14 mouse cellular contexts compared by ENCODE assay signal in genomic region chr2:167265806-167266205, GRCm38 (mm10). TPM values are rescaled to one million over a fixed set of nuclear protein-coding genes. Genes with fewer than 3 reads are reported as not detected.
DNase-seq lines count a peak whose midpoint lies in the region; ATAC-seq and TF ChIP-seq lines count a peak whose summit lies in the region.
"Had no signal": no experiment of that assay in that cellular context is flagged by ENCODE, and none has a peak within 500 bp of the region (broad histone marks: within the 10 kb centered on the region; RNA-seq: fewer than 3 reads in every experiment).

No protein-coding gene starts in this region.

- no peaks in the 10 kb centered on the region for H3K27me3 ChIP-seq in kidney, embryonic 15.5 days
- no peaks in the 10 kb centered on the region for H3K27me3 ChIP-seq in C2C12 (ENCODE audit: control insufficient read depth, insufficient read depth, insufficient read length)
- no peaks in the 10 kb centered on the region for H3K27me3 ChIP-seq in intestine, embryonic 16.5 days (replicated peaks; ENCODE audit: control insufficient read depth, insufficient read depth, low read length)
- H3K27me3 ChIP-seq: embryonic facial prominence, embryonic 12.5 days; forebrain, embryonic 15.5 days; heart, embryonic 13.5 days; limb, embryonic 15.5 days had no signal

- no peak overlapping the region for H3K9ac ChIP-seq in kidney, embryonic 15.5 days
- no peak overlapping the region for H3K9ac ChIP-seq in ES-E14 (ENCODE audit: insufficient read depth, low read depth, low read length, poor library complexity, severe bottlenecking)
- H3K9ac ChIP-seq in intestine, embryonic 16.5 days (ENCODE audit: low read depth, low read length) = no peak overlapping the region
- H3K9ac ChIP-seq: embryonic facial prominence, embryonic 12.5 days; forebrain, embryonic 15.5 days; heart, embryonic 13.5 days; limb, embryonic 15.5 days had no signal

- no peaks in the 10 kb centered on the region for H3K79me3 ChIP-seq in C2C12 (ENCODE audit: low read depth)

- DNase-seq in kidney, adult 18-20 months = peak; percentile 5
- DNase-seq in ES-E14 (ENCODE audit: low read depth, low spot score) = no peak
- DNase-seq in kidney, postnatal 25 days = peak; percentile 18 to 54
- DNase-seq in cerebellum, postnatal 25 days = no peak
- DNase-seq: cerebellum, adult 11-12 months; retina, postnatal 1 day had no signal

- no peak overlapping the region for H3K27ac ChIP-seq in kidney, embryonic 15.5 days
- H3K27ac ChIP-seq in ES-E14 (ENCODE audit: insufficient read depth, low read depth, low read length, poor library complexity, severe bottlenecking) = no peak overlapping the region; the same call in 1 of the 2 replicates
- no peak overlapping the region for H3K27ac ChIP-seq in intestine, embryonic 16.5 days (ENCODE audit: low read length)
- H3K27ac ChIP-seq: embryonic facial prominence, embryonic 12.5 days; forebrain, embryonic 15.5 days; heart, embryonic 13.5 days; limb, embryonic 15.5 days had no signal

- no peaks in the 10 kb centered on the region for H3K79me2 ChIP-seq in C2C12 (ENCODE audit: control insufficient read depth, insufficient read depth)

- 52% methylated on average over 4 of the region's 5 CpGs for WGBS in kidney, embryonic 15.5 days
- WGBS in intestine, embryonic 16.5 days = 68% methylated on average over 4 of the region's 5 CpGs

- H3K9me3 ChIP-seq in kidney, embryonic 15.5 days (replicated peaks) = no peaks in the 10 kb centered on the region
- no peaks in the 10 kb centered on the region for H3K9me3 ChIP-seq in ES-E14 (ENCODE audit: control insufficient read depth, insufficient read depth, low read depth, low read length)
- no peaks in the 10 kb centered on the region for H3K9me3 ChIP-seq in intestine, embryonic 16.5 days (ENCODE audit: control insufficient read depth, low read length)
- H3K9me3 ChIP-seq: embryonic facial prominence, embryonic 12.5 days; forebrain, embryonic 15.5 days; heart, embryonic 13.5 days; limb, embryonic 15.5 days had no signal

- no peak overlapping the region for H3K4me2 ChIP-seq in kidney, embryonic 15.5 days
- H3K4me2 ChIP-seq in intestine, embryonic 16.5 days (ENCODE audit: low read depth, low read length) = no peak overlapping the region
- H3K4me2 ChIP-seq: embryonic facial prominence, embryonic 12.5 days; forebrain, embryonic 15.5 days; heart, embryonic 13.5 days; limb, embryonic 15.5 days had no signal

- no peak overlapping the region for H3ac ChIP-seq in C2C12 (ENCODE audit: control insufficient read depth, insufficient read length, low read depth)

- no peak overlapping the region for H3K4me3 ChIP-seq in kidney, embryonic 15.5 days (replicated peaks)
- H3K4me3 ChIP-seq in C2C12 (ENCODE audit: insufficient read depth, poor library complexity, severe bottlenecking) = no peak overlapping the region
- H3K4me3 ChIP-seq in ES-E14 (ENCODE audit: insufficient read depth in 1 of 2, low read depth in 1 of 2, low read length in 2 of 2, poor library complexity in 1 of 2, severe bottlenecking in 1 of 2) = no peak overlapping the region
- no peak overlapping the region for H3K4me3 ChIP-seq in intestine, embryonic 16.5 days (ENCODE audit: low read length)
- H3K4me3 ChIP-seq: embryonic facial prominence, embryonic 12.5 days; forebrain, embryonic 15.5 days; heart, embryonic 13.5 days; limb, embryonic 15.5 days had no signal

- TF ChIP-seq CTCF in C2C12 (IDR thresholded peaks at IDR 0.05; ENCODE audit: control insufficient read depth, insufficient read depth, insufficient read length) = no peak

- 0 out of 2 replicates have a peak, but pooled peaks cover 7% of the 10 kb centered on the region for H3K4me1 ChIP-seq in kidney, embryonic 15.5 days
- peaks cover 2 to 7% of the 10 kb centered on the region in 2 experiments; a peak in 2 of 4 replicates for H3K4me1 ChIP-seq in ES-E14 (ENCODE audit: control insufficient read depth in 2 of 2, insufficient read depth in 2 of 2, low read length in 2 of 2, poor library complexity in 1 of 2)
- H3K4me1 ChIP-seq in intestine, embryonic 16.5 days (ENCODE audit: control insufficient read depth, insufficient read depth, low read length) = peaks cover 6% of the 10 kb centered on the region; the same call in 1 of the 2 replicates
- H3K4me1 ChIP-seq: embryonic facial prominence, embryonic 12.5 days; forebrain, embryonic 15.5 days had no signal

- no peak for ATAC-seq in kidney, embryonic 15.5 days (replicated peaks; ENCODE audit: low FRiP score)
- ATAC-seq in intestine, embryonic 16.5 days = no peak
- no peak for ATAC-seq in inflammation-experienced regulatory T-cells, adult 6 months
- ATAC-seq: forebrain, embryonic 15.5 days had no signal

- in situ Hi-C loops in ES-E14 (cut with MboI; ENCODE audit: low sequenced_read_pairs in 2 of 2, unreplicated experiment in 2 of 2) = no loop called here

- H3K36me3 ChIP-seq in kidney, embryonic 15.5 days = no peaks in the 10 kb centered on the region
- H3K36me3 ChIP-seq in C2C12 (ENCODE audit: control insufficient read depth, insufficient read depth) (no peaks in the 10 kb centered on the region), ES-E14 (ENCODE audit: control insufficient read depth, insufficient read depth, low read length, poor library complexity, severe bottlenecking) (no peaks in the 10 kb centered on the region)
- no peaks in the 10 kb centered on the region for H3K36me3 ChIP-seq in intestine, embryonic 16.5 days (ENCODE audit: control insufficient read depth, insufficient read depth, low read length)
- H3K36me3 ChIP-seq: embryonic facial prominence, embryonic 12.5 days; forebrain, embryonic 15.5 days; heart, embryonic 13.5 days; limb, embryonic 15.5 days had no signal

TF ChIP-seq in C2C12, 6 proteins besides CTCF, POLR2A, EP300 and RAD21:
- TF ChIP-seq MYOG (IDR thresholded peaks at IDR 0.05; ENCODE audit: control insufficient read depth, extremely low read depth, insufficient read length) (no peak), CEBPB (IDR thresholded peaks at IDR 0.05; ENCODE audit: low read depth) (no peak), MYOD1 (IDR thresholded peaks at IDR 0.05; ENCODE audit: control insufficient read depth, insufficient read length, low read depth) (peak; percentile 34), FOSL1 (IDR thresholded peaks at IDR 0.05; ENCODE audit: insufficient read depth, low read length, poor library complexity, severe bottlenecking) (no peak), USF1 (IDR thresholded peaks at IDR 0.05; ENCODE audit: low read depth) (no peak), MAX (IDR thresholded peaks at IDR 0.05) (no peak)

TF ChIP-seq in ES-E14, 5 proteins besides CTCF, POLR2A, EP300 and RAD21:
- no peak for TF ChIP-seq CHD2 (IDR thresholded peaks at IDR 0.05; ENCODE audit: low read depth, low read length)
- no peak for TF ChIP-seq ZC3H11A (IDR thresholded peaks at IDR 0.05; ENCODE audit: borderline replicate concordance, low read depth, low read length)
- no peak for TF ChIP-seq MAFK (IDR thresholded peaks at IDR 0.05; ENCODE audit: insufficient read depth, low read depth, low read length)
- TF ChIP-seq ZNF384 (IDR thresholded peaks at IDR 0.05; ENCODE audit: low read depth, low read length) = peak; percentile 55; the same call in 1 of the 2 replicates
- TF ChIP-seq HCFC1 (IDR thresholded peaks at IDR 0.05; ENCODE audit: borderline replicate concordance, insufficient read depth, low read length) = no peak

RNA-seq across cellular contexts. Expression of gene Ptgis, which starts 25.4 kb away (rescaled TPM):
- polyA plus RNA-seq in kidney, embryonic 15.5 days (2015; fragmentation: Nextera tagmentation; extraction: Ambion mirVana) = 18.7 and 21.1 TPM in 2 replicates
- 78.8 TPM for polyA plus RNA-seq in C2C12 (2012; fragmentation: generic; extraction: Trizol)
- 16.1 and 23.8 TPM in 2 replicates for total RNA-seq in ES-E14 (2012; rRNA removed)
- 12.0 and 12.8 TPM in 2 replicates for polyA plus RNA-seq in intestine, embryonic 16.5 days (2015; fragmentation: Nextera tagmentation; extraction: Ambion mirVana)
- not detected for polyA plus RNA-seq in inflammation-experienced regulatory T-cells, adult 6 months (2017; shearing (Covaris generic))

Comparison
In these comparisons a context has a peak if more than half of its experiments do, and no peak if none do; other contexts are left out.
1. DNase-seq: peak in kidney, adult 18-20 months (single experiment) and kidney, postnatal 25 days (2 of 2); none in ES-E14 (single experiment) and cerebellum, postnatal 25 days (0 of 2).
2. RNA of gene Ptgis, which starts 25.4 kb away (polyA plus RNA-seq): 78.8 TPM in C2C12 (single experiment), 18.7 to 21.1 TPM in kidney, embryonic 15.5 days and 12.0 to 12.8 TPM in intestine, embryonic 16.5 days; not detected in inflammation-experienced regulatory T-cells, adult 6 months; every median in the first group is over 10 times any median in the second.